Mouse (Mus musculus): ENCODE results near the gene Fat3. TPM values are rescaled to one million over a fixed set of nuclear protein-coding genes. Genes with fewer than 3 reads are reported as not detected.

The Fat3 gene
- polyA plus RNA-seq (2012; ENCODE audit: insufficient read depth, low replicate concordance), result 0.15 TPM in 1 of 2 replicates, not detected in the other

DNA sequence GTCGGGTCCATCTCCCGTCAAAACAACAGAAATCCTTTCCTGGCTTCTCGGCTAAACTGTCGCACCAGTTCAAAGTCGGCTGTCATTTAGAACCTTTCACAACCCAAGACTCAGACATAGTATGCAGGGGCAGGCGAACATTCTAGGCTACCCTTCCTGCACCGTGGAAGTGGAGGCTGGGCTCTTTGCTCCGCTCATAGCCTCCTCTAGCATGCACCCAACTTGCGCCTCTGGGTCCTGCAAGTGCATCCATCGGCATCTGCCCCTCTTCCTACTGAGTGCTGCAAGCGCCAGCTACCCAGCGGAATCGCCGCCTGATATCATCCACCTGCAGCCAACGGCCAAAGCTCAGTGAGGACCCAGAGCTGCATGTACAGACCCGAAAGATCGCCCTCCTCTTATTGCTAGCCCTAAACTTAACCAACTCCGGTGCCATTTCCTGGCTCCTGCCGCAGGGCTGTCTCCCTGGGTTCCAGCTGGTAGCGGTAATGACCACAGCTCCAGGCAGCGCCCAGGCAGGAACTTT, at the start of gene Fat3:
Gene Fat3 (minus strand): TSS at position 100 of the 526 bp plus-strand sequence.
- H3K27me3 ChIP-seq (replicated peaks), result peaks cover 61% of the 10 kb centered on the region
- TF ChIP-seq FLI1 (IDR thresholded peaks at IDR 0.05; ENCODE audit: low read length) (no peak), GATA1 (IDR thresholded peaks at IDR 0.05; ENCODE audit: borderline replicate concordance, low read length) (no peak)
- H3K4me1 ChIP-seq, result peaks cover 30% of the 10 kb centered on the region
- H3K36me3 ChIP-seq (replicated peaks; ENCODE audit: low read length), result no peaks in the 10 kb centered on the region
- H3K4me3 ChIP-seq (replicated peaks), result peak within 1 kb of the TSS; percentile 76
- no peaks in the 10 kb centered on the region for H3K9me3 ChIP-seq

DNA sequence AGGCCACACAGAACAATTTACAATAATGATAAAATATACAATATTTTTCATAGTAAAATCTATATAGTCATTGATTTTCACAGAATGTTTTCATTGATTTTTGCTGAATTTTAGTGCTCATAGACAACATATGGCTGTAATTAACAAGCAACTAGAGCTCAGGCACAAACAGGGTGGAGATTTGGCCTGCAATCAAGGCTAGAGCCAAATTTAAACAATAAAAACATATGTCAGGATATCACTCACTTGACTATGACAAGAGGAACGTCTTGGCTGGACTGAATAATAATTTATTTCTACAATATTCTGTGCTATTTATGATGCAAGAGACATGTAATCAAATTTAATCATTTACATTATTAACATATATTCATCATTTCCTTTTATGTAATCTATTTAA, 31.8 kb upstream of the Fat3 start:
- no peaks in the 10 kb centered on the region for H3K9me3 ChIP-seq
- no peaks in the 10 kb centered on the region for H3K36me3 ChIP-seq (replicated peaks; ENCODE audit: low read length)
- TF ChIP-seq GATA1 (IDR thresholded peaks at IDR 0.05; ENCODE audit: borderline replicate concordance, low read length), result no peak
- TF ChIP-seq FLI1 (IDR thresholded peaks at IDR 0.05; ENCODE audit: low read length), result no peak
- no peaks in the 10 kb centered on the region for H3K27me3 ChIP-seq (replicated peaks)
- H3K4me3 ChIP-seq (replicated peaks), result no peak overlapping the region
- no peaks in the 10 kb centered on the region for H3K4me1 ChIP-seq

DNA sequence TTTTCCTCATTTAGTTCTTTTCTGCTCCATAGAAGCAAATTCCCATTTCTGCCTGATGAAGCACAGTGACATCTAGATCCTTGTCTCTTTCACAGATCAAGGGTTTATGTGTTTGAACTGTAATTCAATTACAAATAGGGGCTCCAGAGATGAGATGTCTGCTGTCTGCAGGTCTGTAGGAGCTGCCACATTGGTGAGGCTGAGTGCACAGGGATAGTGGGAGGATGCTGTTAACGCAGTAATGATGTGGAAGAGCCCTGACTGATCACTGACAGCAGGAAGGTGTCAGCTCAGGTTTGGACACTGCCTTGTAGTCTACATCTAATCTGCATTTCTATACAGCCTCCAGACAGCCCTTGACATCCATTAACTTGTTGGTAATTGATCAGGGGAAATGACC, 16.5 kb upstream of the Fat3 start:
- H3K9me3 ChIP-seq, result no peaks in the 10 kb centered on the region
- no peaks in the 10 kb centered on the region for H3K4me1 ChIP-seq
- no peaks in the 10 kb centered on the region for H3K27me3 ChIP-seq (replicated peaks)

DNA sequence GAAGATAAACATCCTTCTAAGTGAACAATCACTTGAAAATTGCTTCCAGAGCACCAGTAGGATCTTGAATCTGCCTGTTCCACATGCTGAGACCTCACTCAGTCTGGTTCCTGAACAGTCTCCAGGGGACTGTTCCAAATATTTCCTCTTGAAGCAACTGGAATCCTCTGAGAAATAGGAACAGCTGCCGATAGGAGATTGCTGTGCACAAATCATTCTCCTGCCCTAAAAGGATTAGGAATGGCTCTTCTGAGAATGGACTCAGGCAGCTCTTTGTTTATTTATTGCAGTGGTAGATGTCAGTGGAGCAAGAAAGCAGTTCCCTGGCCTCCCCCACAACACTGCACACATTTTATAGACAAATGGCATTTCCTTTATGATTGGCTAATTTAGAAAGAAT, 10.9 kb upstream of the Fat3 start:
- Histone ChIP-seq H3K4me1 (no peaks in the 10 kb centered on the region), H3K4me3 (replicated peaks) (no peak overlapping the region), H3K36me3 (replicated peaks; ENCODE audit: low read length) (no peaks in the 10 kb centered on the region), H3K9me3 (no peaks in the 10 kb centered on the region), H3K27me3 (replicated peaks) (no peaks in the 10 kb centered on the region)
- TF ChIP-seq GATA1 (IDR thresholded peaks at IDR 0.05; ENCODE audit: borderline replicate concordance, low read length) (no peak), FLI1 (IDR thresholded peaks at IDR 0.05; ENCODE audit: low read length) (no peak)

More for the DNA sequence above, 16.5 kb upstream of the Fat3 start:
- Histone ChIP-seq H3K36me3 (replicated peaks; ENCODE audit: low read length) (no peaks in the 10 kb centered on the region), H3K4me3 (replicated peaks) (no peak overlapping the region)
- TF ChIP-seq GATA1 (IDR thresholded peaks at IDR 0.05; ENCODE audit: borderline replicate concordance, low read length) (no peak), FLI1 (IDR thresholded peaks at IDR 0.05; ENCODE audit: low read length) (no peak)

DNA sequence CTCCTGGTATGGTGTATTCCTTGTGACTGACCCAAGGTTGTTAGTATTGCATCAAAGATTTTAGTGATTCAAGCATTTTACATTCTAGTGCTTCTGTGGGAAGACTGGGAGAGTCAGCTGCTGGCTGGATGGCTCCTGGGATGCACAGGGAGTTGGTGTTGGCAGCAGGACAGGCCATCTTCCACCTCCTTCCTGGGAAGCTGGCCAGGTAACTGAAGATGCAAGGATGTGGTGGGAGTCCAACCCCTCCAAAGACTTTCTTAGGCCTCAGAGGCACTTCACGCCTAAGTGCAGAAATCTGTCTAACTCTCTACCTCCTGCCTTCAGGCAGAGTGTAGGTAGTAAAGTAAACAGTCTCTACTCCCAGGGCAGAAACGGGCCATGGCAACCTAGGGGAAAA, 2.7 kb upstream of the Fat3 start:
- no peak for TF ChIP-seq GATA1 (IDR thresholded peaks at IDR 0.05; ENCODE audit: borderline replicate concordance, low read length)
- no peak for TF ChIP-seq FLI1 (IDR thresholded peaks at IDR 0.05; ENCODE audit: low read length)
- Histone ChIP-seq H3K4me1 (peaks cover 30% of the 10 kb centered on the region), H3K27me3 (replicated peaks) (peaks cover 52% of the 10 kb centered on the region), H3K4me3 (replicated peaks) (no peak overlapping the region), H3K36me3 (replicated peaks; ENCODE audit: low read length) (no peaks in the 10 kb centered on the region), H3K9me3 (no peaks in the 10 kb centered on the region)

DNA sequence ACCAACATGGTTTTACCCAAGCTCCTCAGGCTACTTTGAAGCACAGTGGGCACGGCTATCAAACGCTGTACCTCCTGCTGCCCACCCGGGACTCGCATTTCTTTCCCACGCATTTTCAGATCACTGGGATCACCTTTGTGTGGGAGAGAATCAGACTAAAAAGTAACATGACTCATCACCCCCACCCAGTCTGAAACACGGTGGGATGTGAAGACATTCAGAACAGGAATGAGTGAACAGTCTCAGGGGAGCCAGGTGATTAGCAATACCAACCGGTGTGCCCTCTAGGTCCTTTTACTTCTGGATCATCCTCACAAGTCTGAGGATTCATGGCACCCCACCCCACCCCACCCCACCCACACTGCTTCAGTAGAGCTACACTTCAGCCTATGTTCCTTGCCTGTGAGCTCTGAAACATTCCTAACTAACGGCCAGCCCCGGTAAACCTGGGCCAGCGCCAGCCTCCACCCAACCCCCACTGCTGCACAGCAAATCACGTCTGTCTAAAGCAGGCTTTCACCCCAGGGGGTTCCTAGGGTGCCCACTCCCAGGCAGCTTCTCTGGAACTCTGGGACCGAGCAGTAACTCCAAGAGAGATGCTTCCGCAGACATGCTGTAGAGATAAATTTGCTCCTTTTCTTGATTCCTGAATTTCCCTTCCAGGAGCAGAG, 1.7 kb upstream of the Fat3 start:
- no peaks in the 10 kb centered on the region for H3K9me3 ChIP-seq
- TF ChIP-seq GATA1 (IDR thresholded peaks at IDR 0.05; ENCODE audit: borderline replicate concordance, low read length) (no peak), FLI1 (IDR thresholded peaks at IDR 0.05; ENCODE audit: low read length) (no peak)
- H3K4me1 ChIP-seq, result peaks cover 30% of the 10 kb centered on the region
- H3K27me3 ChIP-seq (replicated peaks), result peaks cover 61% of the 10 kb centered on the region
- H3K36me3 ChIP-seq (replicated peaks; ENCODE audit: low read length), result no peaks in the 10 kb centered on the region
- no peak overlapping the region for H3K4me3 ChIP-seq (replicated peaks)

DNA sequence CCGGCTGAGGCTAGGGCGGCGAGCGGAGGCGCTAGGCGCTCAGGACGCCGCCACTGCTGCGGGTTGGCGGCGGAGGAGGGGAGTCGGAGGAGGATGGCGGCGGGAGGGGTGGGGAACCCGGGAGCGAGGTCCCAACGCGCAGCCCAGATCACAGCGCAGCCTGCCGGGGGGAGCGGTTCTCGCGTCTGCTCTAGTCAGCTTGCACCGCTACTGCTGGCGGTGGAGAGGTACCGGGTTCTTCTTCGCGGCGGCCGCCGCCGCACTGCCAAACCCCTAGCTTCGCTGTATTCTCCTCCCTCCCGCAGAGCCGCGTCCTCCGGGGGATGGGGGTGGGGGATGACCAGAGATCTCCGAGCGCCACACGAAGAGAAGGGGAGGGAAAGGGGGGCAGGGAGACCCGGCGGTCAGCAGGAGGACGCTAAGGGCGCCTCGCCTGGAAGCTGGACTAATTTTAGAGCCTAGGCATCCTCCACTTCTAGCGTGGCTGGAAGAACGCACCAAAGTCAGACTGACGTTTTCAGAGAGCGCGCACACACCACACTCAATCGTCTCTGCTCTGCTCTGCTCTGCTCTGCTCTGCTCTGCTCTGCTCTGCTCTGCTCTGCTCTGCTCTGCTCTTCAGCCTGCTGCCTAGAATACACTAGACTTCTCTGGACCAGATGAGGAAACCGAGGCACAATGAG, 1.0 kb upstream of the Fat3 start:
- peak overlapping the region; percentile 67 for H3K4me3 ChIP-seq (replicated peaks)

DNA sequence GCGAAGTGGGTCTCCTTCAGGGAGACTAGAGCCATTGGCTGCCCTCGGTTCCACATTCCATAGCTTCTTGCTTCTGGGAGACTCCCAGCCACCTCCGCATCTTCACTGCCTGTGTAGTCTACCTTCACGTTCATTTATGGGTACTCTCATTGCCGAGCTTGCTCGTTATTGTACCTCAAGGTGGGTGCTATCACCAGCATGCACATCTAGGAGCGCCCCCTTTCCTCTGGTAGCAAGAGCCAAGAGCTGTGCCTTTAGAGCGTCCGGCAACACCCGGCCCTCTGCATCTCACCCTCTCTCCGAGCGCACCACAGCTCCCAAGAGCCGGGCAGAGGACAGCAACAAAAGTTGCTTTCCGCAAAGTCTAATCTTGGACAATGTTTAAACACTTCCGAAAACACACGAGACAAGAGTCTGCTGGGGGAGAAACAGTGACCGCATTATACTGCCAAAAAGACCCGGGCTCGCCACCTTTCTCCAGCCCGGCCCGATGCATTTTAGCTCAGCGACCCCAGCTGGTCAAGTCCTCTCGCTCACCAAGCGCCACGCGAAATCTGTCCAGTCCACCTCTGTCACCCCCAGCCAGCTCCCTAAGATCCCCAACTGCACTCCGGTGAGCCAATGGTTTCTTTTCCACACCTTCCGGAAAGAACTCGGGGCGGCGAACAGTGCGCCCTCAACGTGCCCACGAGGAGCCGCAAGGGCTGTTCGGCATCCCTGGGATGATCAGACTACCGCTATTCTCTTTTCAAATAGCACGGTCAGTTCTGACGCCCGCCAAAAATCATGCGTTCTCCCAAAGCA, 501 bp downstream of the Fat3 start:
- no peaks in the 10 kb centered on the region for H3K36me3 ChIP-seq (replicated peaks; ENCODE audit: low read length)
- H3K9me3 ChIP-seq, result no peaks in the 10 kb centered on the region
- H3K27me3 ChIP-seq (replicated peaks), result peaks cover 61% of the 10 kb centered on the region
- H3K4me3 ChIP-seq (replicated peaks), result peak overlapping the region; percentile 76
- TF ChIP-seq GATA1 (IDR thresholded peaks at IDR 0.05; ENCODE audit: borderline replicate concordance, low read length), result no peak
- TF ChIP-seq FLI1 (IDR thresholded peaks at IDR 0.05; ENCODE audit: low read length), result no peak
- H3K4me1 ChIP-seq, result peaks cover 30% of the 10 kb centered on the region

More for the DNA sequence above, 1.0 kb upstream of the Fat3 start:
- no peak for TF ChIP-seq GATA1 (IDR thresholded peaks at IDR 0.05; ENCODE audit: borderline replicate concordance, low read length)
- TF ChIP-seq FLI1 (IDR thresholded peaks at IDR 0.05; ENCODE audit: low read length), result no peak
- Histone ChIP-seq H3K27me3 (replicated peaks) (peaks cover 61% of the 10 kb centered on the region), H3K4me1 (peaks cover 30% of the 10 kb centered on the region), H3K9me3 (no peaks in the 10 kb centered on the region), H3K36me3 (replicated peaks; ENCODE audit: low read length) (no peaks in the 10 kb centered on the region)

DNA sequence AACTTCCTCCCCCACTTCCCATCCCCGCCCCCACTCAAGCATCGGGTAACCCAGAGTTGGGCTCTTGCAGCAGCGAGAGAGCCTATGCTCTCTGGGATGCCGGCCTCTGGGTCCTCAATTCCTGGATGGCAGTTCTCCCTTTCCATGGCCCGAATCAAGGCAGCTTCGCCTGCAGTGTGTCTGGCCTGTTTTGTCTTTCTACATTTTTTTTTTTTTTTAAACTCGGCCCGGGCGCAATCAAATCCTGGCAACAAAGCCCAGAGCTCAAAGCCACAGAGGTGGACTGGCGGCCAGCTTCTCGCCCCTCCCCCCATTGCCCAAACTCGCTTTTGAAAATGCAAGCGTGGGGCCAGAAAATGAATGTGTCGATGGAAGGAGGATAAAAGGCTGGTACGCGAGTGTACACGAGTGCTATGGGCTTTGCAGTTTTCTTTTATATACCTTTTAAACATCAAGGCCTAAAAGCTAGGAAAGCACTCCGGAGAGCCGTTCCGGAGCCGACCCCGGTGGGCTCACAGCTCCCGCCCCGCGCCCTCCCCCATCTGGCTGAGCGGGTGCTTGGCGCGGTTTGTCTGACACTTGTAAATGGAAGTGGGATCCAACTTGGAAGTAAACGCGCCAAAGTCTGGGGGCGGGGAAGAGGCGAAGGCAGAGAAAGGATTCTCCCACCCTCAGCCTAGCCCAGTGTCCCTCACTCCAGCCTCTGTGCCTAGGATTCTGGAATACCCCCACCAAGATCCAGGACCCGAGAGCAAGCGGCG, 1.3 kb downstream of the Fat3 start:
- TF ChIP-seq FLI1 (IDR thresholded peaks at IDR 0.05; ENCODE audit: low read length), result no peak
- TF ChIP-seq GATA1 (IDR thresholded peaks at IDR 0.05; ENCODE audit: borderline replicate concordance, low read length), result no peak

More for the DNA sequence above, 1.3 kb downstream of the Fat3 start:
- Histone ChIP-seq H3K9me3 (no peaks in the 10 kb centered on the region), H3K27me3 (replicated peaks) (peaks cover 61% of the 10 kb centered on the region), H3K4me3 (replicated peaks) (peak overlapping the region; percentile 76), H3K4me1 (peaks cover 30% of the 10 kb centered on the region), H3K36me3 (replicated peaks; ENCODE audit: low read length) (no peaks in the 10 kb centered on the region)
